Mouse (Mus musculus): ENCODE results near the gene Tmprss11d. TPM values are rescaled to one million over a fixed set of nuclear protein-coding genes. Genes with fewer than 3 reads are reported as not detected.

Gene Tmprss11d
- polyA plus RNA-seq (2014; fragmentation: Illumina TruSeq; extraction: RNeasy Lipid Tissue Mini Kit (QIAGEN cat#74804); ENCODE audit: low replicate concordance): not detected

GRCm38 (mm10) chr5:86373320-86373719, at the start of gene Tmprss11d:
Tmprss11d (minus strand) TSS chr5:86373420.

GRCm38 (mm10) chr5:86289208-86289607, 84.0 kb downstream of the Tmprss11d start, which contains the start of gene Tmprss11c:
Tmprss11c (minus strand) TSS chr5:86289308.

Other genes starting within 250 kb of the Tmprss11d start
- gene Uba6, start 200.6 kb downstream of the Tmprss11d start, polyA plus RNA-seq (2014; fragmentation: Illumina TruSeq; extraction: RNeasy Lipid Tissue Mini Kit (QIAGEN cat#74804); ENCODE audit: low replicate concordance): 31.5 TPM
- not detected for gene Gnrhr, start 175.5 kb downstream of the Tmprss11d start, polyA plus RNA-seq (2014; fragmentation: Illumina TruSeq; extraction: RNeasy Lipid Tissue Mini Kit (QIAGEN cat#74804); ENCODE audit: low replicate concordance)
- gene Tmprss11c, start 84.1 kb downstream of the Tmprss11d start, polyA plus RNA-seq (2014; fragmentation: Illumina TruSeq; extraction: RNeasy Lipid Tissue Mini Kit (QIAGEN cat#74804); ENCODE audit: low replicate concordance): not detected
- not detected for gene Tmprss11a, start 95.6 kb upstream of the Tmprss11d start, polyA plus RNA-seq (2014; fragmentation: Illumina TruSeq; extraction: RNeasy Lipid Tissue Mini Kit (QIAGEN cat#74804); ENCODE audit: low replicate concordance)
- not detected for gene Tmprss11g, start 145.2 kb upstream of the Tmprss11d start, polyA plus RNA-seq (2014; fragmentation: Illumina TruSeq; extraction: RNeasy Lipid Tissue Mini Kit (QIAGEN cat#74804); ENCODE audit: low replicate concordance)

Data from small intestine, adult 10 weeks (tissue).